Mouse (Mus musculus): ENCODE measurements around the gene Eef2.

- TF ChIP-seq POLR2A (IDR thresholded peaks at IDR 0.05; ENCODE audit: borderline replicate concordance, extremely low read depth, insufficient read depth, insufficient read length, poor library complexity, severe bottlenecking) (no peak), CTCF (IDR thresholded peaks at IDR 0.05; ENCODE audit: borderline replicate concordance, extremely low read depth, insufficient read depth, insufficient read length) (no peak)
Measured at GRCm38 (mm10) chr10:81179451-81180342, 3.3 kb downstream of the Eef2 start.

Data from brain, embryonic 14.5 days (tissue).